Mouse (Mus musculus) cerebellum, adult 9-11 months (tissue): ENCODE results near the gene Maml2.

Experiments
- DNase-seq: peaks from one replicate; pipeline ENCODE4 v3.0.0; 2022

Maml2 gene

DNA sequence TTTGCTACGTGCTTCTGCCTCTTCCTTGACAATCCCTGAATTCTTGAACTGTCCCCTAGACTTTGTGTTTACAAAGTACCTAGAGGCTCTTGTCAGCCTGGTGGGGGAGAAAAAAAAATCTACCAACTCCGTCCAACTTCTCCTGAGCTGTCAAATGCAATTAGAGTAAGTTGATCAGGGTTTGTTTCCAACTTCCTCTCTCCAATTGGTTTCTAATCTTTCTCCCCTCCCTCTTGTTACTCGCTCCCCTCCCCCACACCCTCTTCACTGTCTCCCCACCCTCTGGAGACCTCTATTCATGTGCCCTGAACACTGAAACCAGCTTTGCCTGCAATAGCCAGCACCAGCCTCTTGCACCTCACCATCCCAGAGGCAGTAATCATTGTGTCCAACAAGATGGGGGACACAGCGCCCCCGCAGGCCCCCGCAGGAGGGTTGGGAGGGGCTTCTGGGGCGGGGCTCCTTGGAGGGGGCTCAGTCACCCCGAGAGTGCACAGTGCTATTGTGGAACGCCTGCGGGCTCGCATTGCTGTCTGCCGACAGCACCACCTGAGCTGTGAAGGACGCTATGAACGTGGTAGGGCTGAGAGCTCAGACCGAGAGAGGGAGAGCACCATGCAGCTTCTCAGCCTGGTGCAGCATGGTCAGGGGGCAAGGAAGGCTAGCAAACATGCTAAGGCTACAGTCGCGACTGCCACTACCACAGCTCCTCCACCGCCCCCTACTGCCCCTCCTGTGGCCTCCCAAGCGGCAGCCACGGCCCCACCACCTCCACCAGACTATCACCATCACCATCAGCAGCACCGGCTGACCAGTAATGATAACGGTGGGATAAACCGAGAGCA lies at the start of gene Maml2:
Gene Maml2, plus strand, starts transcription at position 290 of the 845 bp plus-strand sequence.
- peak; percentile 83 for DNase-seq

DNA sequence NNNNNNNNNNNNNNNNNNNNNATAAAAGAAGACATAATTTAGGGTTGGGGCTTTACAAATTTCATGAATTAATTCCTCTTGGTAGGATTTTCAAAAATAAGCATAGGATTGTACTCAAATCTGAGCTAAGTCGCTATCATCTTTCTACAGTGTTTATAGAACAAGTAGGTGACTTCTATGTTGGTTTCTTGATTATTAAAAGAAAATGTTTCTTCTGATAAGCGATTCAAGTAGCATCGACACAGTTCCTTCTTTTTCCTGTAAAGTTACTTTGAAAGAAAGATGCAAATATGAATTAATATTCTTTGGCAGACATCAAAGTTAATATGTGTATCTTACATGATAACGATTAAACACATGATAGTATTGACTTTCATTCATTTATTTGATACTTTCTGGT lies 49.7 kb upstream of the Maml2 start:
- DNase-seq = no peak

DNA sequence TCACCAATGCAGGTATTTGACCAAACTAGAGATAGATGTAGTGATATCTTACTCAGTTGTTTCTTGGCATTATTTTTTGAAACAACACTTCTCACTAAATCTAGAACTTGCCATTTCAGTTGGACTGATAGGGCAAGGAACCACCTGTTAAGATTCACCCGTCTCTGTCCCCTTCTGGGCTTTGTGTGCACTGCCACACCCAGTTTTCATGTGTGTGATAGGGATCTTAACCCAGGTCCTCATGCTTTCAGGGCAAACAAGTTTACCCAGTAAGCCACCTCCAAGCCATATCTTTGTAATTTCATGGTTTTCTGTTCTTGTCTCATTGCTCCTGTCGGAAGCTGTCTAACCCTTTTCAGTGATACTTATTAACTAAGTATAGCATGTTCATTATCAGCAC lies 46.5 kb upstream of the Maml2 start:
- no peak for DNase-seq

DNA sequence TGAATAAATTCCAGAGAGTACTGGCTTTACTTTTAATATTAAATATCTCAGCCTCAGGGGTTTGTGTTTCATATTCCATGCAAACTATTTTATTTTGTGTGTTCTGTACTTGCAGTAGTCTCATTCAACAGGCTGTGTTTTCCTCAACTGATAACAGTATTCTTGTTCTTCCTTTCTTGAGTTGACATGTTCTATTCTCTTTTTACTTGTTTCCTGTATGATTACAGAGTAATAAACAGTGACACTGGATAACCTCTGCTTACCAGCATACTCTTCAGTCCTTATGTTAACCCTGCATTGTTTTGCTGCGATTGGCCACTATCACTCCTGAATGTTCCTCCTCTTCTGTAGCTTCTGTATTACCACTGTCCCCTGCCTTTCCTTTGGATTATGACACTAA lies 41.0 kb upstream of the Maml2 start:
- no peak for DNase-seq

DNA sequence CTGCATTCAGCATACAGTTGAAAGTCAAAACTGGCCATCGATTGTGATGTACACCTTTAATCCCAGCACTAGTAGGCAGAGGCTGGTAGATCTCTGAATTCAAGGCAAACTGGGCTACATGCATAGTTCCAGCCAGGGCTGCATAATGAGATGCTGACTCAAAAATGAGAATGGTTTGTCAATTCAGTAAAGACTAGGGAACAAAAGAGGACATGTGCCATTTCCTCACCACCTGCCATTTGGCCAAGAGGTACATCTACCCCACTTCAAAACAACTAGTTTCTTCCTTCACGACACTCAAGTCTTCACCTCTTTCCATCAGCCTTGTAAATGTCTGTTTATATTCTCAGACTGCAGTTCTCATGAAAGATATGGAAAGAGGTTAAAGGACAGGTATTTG lies 39.6 kb upstream of the Maml2 start:
- no peak for DNase-seq

DNA sequence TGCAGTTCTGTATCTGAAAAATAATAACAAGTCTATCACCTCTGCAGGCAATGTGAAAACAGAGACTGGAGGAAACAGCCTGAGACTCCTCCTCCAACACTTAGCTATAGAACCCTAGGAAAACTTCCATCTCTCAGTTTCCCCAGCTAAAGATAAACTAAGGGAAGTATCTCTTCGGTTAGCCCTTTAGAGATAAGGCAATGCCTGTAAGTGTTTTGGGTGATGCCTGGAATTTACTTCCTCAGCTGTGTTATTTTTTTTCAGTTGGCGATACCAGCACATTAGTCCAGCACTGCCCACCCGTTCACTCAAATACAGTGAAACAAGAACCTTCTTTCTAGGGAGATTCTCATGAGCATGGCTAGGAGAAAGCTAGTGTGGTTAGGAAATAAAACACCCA lies 36.8 kb upstream of the Maml2 start:
- DNase-seq = no peak

DNA sequence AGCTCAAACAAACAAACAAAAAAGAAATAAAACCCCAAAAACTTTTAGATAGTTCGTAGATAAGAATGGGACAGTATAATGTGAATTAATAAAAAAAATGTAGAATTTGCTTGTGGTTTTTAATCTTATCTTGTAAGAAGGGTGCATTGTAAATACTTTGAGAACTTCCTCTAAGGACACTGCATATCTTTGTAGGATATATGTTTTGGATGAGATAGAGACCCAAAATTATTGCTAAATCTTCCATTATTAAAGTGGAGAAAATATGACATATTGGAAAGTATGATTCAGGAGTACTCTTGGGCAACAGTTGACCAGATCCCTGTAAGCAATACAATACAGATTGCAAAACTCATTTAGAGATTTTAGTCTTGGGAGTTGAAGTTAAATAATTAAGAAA lies 24.5 kb upstream of the Maml2 start:
- DNase-seq = no peak

DNA sequence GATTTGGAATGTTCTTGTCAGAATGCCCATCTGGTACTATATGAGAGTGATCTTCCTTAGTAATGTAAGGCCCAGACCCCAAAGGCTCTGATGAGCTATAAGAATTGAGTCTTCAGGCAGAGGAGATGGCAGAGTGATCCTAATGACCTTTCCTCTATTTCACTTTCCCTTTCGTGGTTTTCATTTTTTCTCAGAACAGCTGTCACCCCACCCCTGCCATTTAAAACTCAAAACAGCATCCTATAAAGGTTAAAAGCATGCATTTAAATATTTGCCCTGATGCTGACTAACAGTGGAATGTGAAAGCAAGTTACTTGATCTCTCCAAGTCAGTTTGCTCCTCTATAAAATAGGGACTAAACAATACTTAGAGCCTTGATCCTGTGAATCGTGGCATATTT lies 10.3 kb upstream of the Maml2 start:
- no peak for DNase-seq

DNA sequence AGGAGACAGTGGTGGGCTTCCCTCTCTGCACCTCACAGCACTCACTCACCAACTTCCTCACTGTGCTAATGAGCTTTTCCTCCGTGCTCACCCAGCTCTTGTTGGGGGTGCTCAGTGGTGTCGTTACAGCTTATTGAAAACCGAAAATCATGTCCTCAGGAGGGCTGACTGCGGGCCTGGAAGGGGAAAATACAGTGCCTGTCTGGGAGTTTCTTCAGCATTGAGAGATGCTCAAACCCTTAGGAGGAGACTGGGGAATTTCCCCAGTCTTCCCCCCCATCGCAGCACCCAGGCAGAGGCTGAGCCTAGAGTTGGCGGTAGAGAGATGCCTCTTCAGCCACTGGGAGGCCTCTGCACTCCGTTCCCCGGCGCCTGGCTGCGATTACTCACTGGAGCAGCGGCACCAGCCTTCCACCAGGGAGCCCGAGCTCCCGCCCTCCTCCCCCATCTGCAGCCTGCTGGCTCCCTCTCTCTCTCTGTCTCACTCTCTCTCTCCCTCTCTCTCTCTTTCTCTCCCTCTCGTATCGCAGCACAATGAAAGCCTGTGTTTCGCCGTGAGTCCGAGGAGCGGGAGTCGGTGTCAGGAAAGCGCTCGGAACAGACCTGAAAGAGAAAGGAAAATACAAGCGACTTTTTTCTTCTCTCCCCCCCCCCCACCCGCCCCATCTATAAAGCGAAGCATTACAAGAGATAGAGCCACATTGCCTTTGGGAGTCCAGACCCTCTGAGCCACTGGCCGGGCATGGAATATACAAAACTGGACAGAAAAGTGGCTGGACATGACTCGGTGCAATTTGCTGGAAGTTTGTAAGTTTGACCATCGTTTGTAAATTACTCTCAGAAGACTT lies 1.3 kb upstream of the Maml2 start:
- DNase-seq = peak; percentile 90

DNA sequence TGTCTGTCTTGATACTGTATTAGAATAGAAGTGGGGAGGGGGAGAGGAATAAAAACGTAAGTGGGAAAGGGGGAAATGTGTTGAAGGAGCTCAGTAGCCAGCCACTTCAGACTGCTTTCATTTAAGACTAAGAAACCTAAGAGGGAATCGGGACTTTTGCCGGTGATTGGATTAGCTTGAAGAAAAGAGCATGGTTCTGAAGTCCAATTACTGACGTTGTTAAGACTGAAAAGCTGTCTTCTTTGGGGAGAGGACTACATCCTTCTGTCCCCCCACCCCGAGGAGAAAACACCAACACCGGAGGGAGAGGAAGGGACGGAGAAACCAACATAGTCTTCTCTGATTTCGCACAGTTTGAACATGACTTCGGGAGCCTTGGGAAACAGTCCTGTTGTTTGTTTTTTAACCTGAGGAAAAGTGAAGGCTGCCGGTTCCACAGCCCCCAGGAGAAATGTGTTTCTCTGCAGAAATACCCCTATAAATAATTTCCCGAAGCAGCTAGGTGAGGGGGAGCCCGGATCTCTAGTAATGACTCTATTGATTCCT lies 562 bp upstream of the Maml2 start:
- DNase-seq = no peak

DNA sequence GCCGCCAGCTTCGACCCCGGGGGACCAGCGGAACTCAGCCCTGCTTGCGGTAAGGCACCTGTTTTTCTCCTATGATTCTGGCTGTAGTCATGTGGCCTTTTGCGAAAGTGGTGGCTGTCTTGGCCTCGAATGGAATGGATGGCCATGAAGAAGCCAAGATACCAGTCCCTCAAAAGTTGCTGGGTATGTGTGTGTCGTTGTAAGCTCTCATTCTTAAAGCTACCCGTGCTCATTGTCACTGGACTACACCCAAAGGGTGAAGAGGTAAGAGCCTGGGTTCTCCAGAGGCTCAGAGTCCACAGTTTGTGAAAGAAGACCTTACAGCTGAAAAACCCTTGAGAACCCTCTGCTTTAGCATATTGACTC lies 739 bp downstream of the Maml2 start:
- no peak for DNase-seq

DNA sequence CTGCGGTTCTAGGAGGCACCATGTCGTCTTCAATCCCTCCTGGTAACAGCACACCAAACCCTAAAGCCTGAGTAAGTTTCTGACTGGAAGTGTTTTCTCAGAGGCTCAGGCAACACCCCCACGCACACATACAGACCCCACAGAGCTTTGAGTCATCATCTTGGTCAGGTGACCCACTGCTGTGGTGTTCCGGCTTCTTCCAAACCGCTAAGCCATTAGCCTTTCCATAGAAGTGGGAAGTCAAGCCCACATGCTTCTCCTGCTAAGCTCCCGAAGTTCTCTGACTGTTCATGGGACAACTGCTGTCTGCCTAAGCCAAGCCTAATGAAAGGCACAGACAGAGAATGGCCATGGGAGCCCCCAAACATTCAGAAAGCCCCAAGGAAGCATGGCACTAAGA lies 1.4 kb downstream of the Maml2 start:
- peak; percentile 34 for DNase-seq

DNA sequence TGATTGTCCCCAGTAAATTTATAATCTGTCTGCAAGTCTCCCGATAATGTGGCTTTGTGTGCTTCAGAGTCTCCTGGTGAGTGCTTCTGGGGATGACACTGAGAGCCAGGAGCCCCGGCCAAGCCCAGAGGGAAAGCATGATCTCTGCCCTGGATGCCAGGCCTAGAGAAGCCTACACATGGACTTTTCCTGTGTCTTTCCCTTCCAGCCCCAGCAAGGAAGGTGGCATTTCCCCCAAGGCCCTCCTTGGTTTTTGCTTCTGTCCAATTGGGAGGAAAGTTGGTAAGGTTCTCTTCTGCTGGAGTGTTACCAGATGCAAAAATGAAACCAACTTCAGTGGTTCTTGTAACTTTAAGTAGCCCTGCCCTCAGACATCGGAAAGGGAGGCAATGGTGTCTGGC lies 2.3 kb downstream of the Maml2 start:
- DNase-seq = peak; percentile 57

DNA sequence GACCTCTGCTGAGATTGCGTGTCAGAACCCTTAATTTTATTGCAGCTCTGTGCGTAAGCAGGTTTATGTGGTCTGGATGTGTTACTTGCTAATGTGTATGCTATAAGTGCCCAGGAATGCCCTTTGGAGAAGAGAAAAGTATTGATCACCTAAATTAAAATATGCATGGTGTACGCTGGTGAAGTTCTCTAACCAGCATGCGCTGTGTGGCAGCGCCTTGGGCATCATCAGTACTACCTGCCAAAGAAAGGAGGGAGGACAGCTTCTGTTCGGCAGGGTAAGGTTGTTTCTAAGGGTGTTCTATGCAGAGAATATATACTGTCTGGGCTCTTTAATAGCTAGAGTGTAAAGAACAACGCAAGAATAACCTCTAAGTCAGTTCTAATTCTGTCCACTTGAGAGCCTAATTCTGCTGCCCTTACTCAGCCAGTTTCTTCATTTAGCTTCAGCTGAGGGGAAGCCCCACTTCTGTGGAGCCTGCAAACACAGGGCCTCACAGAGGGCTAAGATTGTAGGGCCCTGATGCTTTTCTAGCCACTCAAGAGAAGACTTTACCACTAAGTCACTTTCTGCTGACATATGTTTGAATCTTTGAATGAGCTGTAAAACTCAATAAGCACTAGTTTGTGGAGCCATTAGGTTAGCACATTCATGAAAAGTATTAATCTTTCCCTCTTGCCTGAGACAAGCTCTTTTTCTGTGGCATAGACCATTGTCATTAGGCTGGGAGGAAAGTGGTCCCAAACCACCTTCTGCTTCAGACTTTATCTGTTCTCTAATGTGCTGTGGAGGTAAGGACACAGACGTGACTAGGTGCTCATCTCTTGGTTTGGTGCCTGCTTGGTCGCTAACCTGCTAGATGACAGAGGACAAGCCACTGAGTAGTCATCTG lies 3.4 kb downstream of the Maml2 start:
- DNase-seq = no peak

DNA sequence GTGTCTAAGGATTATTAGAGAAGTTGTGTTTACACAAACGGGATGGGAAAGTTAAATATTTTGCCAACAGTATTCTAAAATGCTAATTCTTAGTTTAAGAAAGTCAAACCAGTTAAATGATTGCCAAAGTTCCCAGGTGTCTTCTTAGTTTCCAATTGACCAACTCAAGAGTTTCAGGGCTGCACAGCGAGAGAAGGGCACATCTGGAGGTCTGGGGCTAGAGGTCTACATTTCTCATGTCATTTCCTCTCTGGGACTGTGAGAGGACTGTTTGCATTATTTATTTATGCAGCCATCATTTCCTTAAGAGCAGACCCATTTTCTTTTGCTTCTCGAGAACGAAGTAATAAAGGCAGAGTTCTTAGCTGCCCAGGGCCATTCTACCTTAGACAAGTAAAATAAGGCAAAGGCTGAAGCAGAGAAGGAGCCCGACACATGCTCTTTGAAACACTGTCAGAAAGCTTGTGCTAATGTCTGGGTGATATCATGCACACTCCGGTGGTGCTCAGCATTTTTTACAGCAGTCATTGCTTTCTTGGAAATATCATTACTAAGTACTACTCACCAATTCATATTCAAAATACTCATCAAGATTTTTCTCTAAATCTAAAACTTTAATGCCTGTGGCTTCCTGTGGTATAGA lies 4.5 kb downstream of the Maml2 start:
- DNase-seq = no peak

DNA sequence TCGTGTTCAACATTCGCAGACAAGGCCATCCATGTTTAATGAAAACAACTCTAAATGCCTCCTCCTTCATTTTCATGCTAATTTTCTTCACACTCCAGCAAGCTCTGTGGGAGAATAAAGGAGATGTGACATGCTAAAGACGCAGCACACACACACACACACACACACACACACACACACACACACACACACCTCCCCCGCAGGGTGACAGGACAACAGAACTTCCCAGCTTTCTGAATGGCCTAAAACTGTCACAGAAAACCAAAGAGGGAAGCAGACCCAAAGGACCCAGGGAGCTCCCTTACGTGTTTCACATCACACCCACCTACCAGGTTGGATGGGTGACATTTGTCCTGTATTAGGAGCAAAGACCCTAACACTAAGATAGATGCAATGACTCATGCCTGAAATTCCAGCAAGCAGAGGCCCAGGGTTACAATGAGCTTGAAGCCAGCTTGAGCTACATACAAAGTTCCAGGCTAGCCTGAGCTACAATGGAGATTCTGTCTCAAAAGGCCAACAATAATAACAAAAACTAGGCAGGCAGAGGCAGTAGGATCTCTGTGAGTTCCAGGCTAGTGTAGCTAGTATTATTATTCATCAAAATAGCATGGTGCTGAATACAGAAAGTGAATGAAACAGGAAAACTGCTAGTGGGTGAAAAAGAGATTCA lies 5.5 kb downstream of the Maml2 start:
- DNase-seq = no peak

DNA sequence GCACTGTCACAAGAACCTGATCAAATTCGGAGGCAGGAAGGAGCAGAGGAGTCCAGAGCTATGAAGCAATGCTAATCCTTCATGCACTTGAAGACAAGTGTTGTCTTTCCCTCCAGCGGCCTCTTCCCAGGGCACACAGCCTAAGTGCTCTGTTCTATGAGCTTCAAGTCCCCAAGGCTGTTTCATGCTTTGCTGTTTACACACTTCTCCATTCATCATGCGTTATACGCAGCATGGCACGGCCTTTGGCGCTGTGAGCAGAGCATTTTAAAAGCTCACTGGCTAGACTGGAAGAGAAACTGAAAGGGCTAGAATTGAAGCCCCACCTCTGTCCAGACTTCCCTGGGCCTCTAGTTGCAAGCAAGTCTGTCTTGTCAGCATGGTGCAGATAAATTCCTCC lies 6.2 kb downstream of the Maml2 start:
- DNase-seq = no peak

DNA sequence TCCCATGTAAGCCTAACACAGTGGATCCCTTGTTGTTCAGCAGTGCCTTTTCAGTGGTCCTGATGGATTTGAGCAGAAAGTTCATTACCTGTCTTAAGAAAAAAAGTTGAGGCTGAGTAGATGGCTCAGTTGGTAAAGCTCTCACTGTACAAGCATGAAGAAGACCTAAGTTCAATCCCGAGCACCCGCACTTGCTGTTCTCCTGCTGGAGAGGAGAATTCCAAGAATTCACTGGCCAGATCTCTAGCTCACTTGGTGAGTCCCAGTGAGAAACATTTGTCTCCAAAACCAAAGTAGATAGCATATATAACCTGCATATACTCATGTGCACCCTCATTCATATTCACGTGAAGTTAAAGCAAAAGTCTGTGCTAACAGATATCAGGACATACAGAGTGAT lies 8.7 kb downstream of the Maml2 start:
- DNase-seq = no peak

DNA sequence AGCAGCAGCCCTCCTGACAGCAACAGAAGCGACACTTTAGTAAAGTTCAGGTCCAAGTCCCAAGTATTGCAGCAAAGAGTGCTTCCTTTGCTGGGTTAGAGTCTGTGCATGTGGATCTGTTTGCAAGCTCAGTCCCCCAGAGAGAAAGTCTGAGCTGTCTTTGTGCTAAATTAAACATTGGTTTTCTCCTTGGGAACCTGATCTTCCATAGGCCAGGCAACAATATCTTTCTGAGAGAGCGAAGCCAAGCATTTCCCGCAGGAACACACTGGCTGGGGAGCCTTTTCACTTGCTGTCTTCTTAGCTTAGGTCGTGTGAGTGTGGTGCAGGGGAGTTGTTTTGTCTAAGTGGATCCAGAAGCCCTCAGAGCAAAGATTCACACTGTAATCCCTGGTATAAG lies 9.5 kb downstream of the Maml2 start:
- no peak for DNase-seq

DNA sequence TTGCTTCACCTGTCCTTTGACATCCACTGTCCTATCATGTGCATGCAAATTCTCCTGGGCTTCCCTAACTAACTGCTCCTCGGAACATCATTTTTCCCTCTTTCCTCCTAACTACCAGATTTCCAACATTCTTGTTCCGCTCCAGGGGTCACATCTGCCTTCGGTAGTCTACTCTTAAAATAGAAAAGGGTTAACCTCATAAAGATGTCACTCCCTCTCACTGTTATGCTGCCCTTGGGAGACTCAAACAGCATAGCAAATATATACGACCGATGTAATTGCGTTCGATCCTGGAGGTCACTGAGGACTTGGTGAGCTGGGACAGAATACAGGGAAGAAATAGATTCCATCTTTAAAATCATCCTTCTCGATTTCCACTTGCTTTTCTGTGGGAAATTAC lies 11.0 kb downstream of the Maml2 start:
- no peak for DNase-seq

DNA sequence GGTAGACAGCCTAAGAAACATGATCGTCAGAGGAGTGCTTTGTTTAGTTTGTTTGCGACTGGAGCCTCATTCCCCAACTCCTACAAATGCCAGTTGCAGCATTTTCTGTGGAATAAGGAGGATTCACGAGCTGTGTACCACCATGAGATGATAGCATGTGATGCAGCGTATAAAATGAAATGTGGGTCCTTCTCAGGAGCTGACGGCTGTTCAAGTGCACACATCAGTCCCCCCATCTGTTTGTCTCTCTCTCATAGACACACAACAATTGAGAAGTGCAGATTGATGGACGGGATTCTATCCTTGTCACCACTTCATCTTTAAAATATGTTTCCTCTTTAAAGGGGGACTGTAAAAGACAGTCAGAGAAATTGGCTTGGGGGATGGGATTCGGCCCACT lies 12.1 kb downstream of the Maml2 start:
- DNase-seq = no peak

DNA sequence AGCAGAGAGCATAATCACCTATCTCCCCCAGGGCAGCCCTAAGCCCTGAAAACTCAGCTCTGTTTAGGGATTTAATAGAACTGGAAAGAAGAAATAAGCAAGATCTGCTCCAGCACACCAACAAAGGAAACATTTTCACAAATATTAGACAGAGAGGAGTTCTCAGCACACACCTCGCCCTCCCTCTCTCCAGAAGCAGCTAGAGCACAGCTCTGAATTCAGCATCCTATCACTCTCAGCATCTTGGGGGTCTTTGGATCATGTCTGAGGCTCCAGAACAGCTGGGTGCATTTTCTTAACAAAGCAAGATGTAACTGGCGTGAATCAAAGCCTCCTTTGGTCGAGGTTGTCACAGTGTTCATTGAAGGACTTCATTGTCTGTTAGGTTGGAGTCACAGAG lies 12.5 kb downstream of the Maml2 start:
- DNase-seq = no peak
